Mouse (Mus musculus) bone marrow, adult 2 months (tissue): ENCODE measurements around the gene Dock3. TPM values are rescaled to one million over a fixed set of nuclear protein-coding genes. Genes with fewer than 3 reads are reported as not detected.
"Not testable (repeated sequence)": the region's sequence is repeated elsewhere in the genome, so short reads cannot be mapped to it uniquely, and the experiment has no call there.

ENCODE experiments used
- H3K27ac ChIP-seq: fragments of 200-500 bp; 2 replicates; pipeline ENCODE4 v1.5.1; 2012; ENCODE audit warnings: low read depth, mild to moderate bottlenecking, control low read depth, inconsistent platforms, low read length; ENCODE audit not compliant: control insufficient read depth, poor library complexity, insufficient read depth
- H3K4me1 ChIP-seq: fragments of 200-500 bp; 2 replicates; pipeline ENCODE4 v1.6.1; 2011; ENCODE audit warnings: low read length; ENCODE audit not compliant: control insufficient read depth, insufficient read depth
- H3K4me3 ChIP-seq: fragments of 200-500 bp; replicated peaks from 2 replicates; pipeline ENCODE3; 2011; ENCODE audit warnings: mild to moderate bottlenecking, low read depth, low read length, control low read depth; ENCODE audit not compliant: control insufficient read depth
- CTCF ChIP-seq: fragments of 200-500 bp; IDR thresholded peaks from 2 replicates; pipeline ENCODE4 v1.5.1; 2011; ENCODE audit warnings: low read length, control low read depth; ENCODE audit not compliant: control insufficient read depth, insufficient read depth
- POLR2A ChIP-seq: fragments of 200-500 bp; IDR thresholded peaks from 2 replicates; pipeline ENCODE4 v1.6.1; 2011; ENCODE audit warnings: low read depth, mild to moderate bottlenecking, control low read depth, low read length, borderline replicate concordance; ENCODE audit not compliant: control insufficient read depth
- WGBS: fragments of 180-500 bp; shearing (Covaris S2); methylation state at CpG from one replicate; pipeline ENCODE4 v1.1.7; 2018; 5-methylcytosine and 5-hydroxymethylcytosine counted together
- polyA plus RNA-seq: library from polyadenylated mRNA; stranded (reverse); fragments of >200 nt; gene quantifications from 2 replicates; pipeline ENCODE4 v1.2.4, GENCODE M21; 2011; ENCODE audit warnings: low replicate concordance; ENCODE audit not compliant: missing spikeins, insufficient read depth, insufficient read length

Gene Dock3
- polyA plus RNA-seq, 1 experiment, result not detected

DNA sequence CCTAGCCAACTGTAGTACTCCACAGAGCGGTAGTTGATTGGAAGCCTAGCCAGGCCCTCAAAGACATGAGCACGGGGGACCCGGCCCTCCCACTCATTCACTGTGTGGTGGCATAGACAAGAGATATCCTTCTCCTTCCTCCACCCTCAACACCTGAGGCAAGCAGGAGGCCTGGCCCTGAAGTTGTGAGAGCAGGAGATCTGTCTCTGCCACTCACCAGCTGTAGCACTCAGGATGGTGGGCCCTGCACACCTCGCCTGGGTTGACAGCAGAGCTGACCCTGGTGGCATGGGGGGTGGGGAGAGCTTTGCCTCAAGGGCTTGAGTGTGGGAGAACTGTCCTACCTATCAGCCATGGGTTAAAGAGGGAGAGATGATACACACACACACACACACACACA lies 65.9 kb downstream of the Dock3 start:
- no peak overlapping the region for H3K27ac ChIP-seq
- 83% methylated on average over 4 of the region's 4 CpGs for WGBS
- TF ChIP-seq CTCF (no peak), POLR2A (no peak)
- no peak overlapping the region for H3K4me3 ChIP-seq
- no peaks in the 10 kb centered on the region for H3K4me1 ChIP-seq

DNA sequence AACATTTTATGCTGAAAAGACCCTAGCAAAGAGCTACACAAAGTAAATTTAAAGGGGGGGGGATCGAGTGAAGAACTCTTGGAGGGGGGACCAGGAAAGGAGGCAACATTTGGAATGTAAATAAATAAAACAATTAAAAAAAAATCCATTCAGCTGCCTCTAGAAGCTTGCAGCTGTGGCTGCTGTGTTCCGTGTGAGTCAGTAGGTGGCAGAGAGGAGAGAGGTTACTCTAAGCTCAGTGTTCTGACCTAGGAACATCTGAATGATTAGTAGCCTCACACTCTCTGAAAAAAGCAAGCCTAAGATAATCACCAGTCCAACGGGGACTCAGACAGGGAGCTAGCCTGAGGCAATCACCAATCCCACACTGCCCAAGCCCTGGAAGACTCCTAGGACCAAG lies 66.9 kb downstream of the Dock3 start:
- Histone ChIP-seq H3K4me3 (no peak overlapping the region), H3K4me1 (no peaks in the 10 kb centered on the region), H3K27ac (no peak overlapping the region)
- no peak for TF ChIP-seq CTCF
- TF ChIP-seq POLR2A, result no peak
- WGBS, result 11% methylated on average over 3 of the region's 3 CpGs

DNA sequence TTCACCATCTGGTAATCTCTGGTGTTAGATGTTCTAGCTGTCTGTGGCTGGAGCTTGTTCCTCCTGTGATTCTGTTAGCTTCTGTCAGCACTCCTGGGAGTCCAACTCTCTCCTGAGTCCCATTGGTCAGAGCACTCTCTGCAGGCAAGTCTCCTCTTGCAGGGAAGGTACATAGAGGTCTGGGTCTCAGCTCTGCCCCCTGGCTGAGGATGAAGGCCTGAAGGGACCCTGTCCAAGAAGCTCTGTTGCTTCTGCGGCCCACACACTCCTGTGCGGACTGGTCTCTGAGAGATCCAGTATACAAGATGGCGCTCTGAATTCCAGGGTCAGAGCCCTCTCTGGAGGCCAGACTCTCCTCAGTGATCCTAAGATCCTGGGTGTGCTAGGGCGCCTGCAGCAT lies 75.3 kb downstream of the Dock3 start:
- not testable (repeated sequence) for H3K27ac ChIP-seq, H3K4me1 ChIP-seq, H3K4me3 ChIP-seq
- 81% methylated on average over 4 of the region's 4 CpGs for WGBS

DNA sequence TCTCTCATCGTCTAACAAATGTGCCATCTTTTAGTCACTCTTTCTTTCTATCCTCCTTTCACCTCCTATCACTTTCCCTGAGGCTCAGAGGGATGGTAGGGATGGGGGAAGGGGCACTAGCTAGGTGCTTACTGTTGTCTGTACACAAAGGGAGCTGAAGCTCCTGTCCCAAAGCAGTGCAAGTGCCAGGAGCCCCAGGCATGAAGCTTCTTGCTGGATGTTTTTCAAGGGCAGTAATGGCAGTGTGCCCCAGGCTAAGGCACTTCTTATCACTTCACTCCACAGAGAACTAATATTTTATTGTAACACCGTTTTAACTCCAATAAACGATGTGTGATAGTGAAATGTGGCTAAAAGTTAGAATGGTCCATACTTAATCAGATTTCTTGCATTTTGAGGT lies 118.9 kb downstream of the Dock3 start:
- TF ChIP-seq POLR2A (no peak), CTCF (no peak)
- 57% methylated on average over 3 of the region's 3 CpGs for WGBS

DNA sequence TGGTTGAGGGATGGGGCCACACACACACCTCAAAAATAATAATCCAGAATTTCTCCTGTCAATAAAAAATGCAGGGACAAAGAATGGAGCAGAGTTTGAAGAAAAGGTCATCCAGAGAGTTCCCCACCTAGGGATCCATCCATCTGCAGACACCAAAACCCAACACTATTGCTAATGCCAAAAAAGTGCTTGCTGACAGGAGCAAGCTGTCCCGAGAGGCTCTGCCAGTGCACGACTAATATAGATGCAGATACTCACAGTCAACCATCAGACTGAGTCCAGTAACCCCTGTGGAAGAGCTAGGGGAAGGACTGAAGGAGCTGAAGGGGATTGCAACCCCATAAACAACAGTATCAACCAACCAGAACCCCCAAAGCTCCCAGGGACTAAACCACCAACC lies 119.7 kb downstream of the Dock3 start:
- TF ChIP-seq POLR2A (no peak), CTCF (no peak)
- H3K27ac ChIP-seq, result no peak overlapping the region

More for the DNA sequence above, 118.9 kb downstream of the Dock3 start:
- H3K4me3 ChIP-seq, result no peak overlapping the region
- no peaks in the 10 kb centered on the region for H3K4me1 ChIP-seq
- no peak overlapping the region for H3K27ac ChIP-seq

DNA sequence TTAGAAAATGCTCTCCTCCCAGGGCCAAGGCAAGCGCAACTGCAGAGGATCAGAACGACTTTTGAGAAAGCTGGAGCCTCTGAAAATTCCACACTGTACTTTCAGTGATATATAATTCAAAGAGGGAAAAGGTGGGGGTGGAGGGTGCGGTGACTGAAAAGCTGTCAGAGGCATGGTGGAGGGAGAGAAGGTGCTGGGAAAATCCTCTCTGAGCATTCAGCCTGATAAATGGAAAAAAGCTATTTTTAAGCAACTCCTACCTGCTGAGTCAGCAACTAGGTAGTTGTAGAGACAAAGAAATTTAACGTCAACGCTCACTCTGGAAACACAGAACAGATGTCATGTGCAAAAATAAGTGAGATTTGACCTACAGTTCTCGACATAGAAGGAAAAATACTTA lies 132.2 kb downstream of the Dock3 start:
- H3K27ac ChIP-seq, result no peak overlapping the region
- no peak for TF ChIP-seq CTCF
- H3K4me3 ChIP-seq, result no peak overlapping the region
- WGBS, result 69% methylated on average over 6 of the region's 6 CpGs
- H3K4me1 ChIP-seq, result no peaks in the 10 kb centered on the region

More for the DNA sequence above, 119.7 kb downstream of the Dock3 start:
- no peak overlapping the region for H3K4me3 ChIP-seq
- H3K4me1 ChIP-seq, result no peaks in the 10 kb centered on the region
- 59% methylated on average over 2 of the region's 2 CpGs for WGBS

DNA sequence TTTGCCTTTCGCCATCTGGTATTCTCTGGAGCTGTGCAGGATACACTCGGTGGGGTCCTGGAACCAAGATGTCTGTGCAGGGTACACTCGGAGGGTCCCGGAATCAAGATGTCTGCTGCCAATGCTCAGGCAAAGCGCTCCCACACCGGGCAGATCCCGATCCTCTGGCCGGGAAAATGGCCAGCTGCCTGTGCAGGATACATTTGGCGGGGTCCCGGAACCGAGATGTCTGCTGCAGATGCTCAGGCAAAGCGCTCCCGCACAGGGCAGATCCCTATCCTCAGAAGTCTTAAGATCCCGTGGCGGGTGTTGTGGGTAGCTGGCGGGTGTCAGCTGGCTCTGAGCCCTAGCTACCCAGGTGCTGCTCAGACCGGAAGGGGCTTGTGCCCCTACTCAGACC lies 142.3 kb downstream of the Dock3 start:
- not testable (repeated sequence) for H3K4me1 ChIP-seq, H3K27ac ChIP-seq, H3K4me3 ChIP-seq
- 66% methylated on average over 17 of the region's 17 CpGs for WGBS

DNA sequence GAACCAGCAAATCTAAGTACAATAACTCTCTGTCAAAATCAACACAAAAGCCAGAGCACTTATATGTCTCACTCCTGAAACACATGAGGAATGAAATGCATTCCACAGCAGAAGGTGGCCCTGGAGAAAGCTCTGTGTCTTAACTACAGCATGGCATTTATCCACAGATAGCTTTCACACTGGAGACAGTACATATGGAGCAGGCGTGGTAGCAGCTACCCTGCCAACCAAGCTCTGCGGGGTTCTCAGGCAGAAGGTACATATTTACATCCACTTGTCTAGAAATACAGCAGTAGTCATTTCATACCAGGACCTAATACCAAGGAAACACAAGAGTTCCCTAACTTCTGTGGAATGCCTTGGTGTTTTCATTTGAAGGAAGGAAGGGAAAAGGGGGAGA lies 144.2 kb downstream of the Dock3 start:
- WGBS, result 84% methylated on average over 2 of the region's 2 CpGs
- Histone ChIP-seq H3K27ac (no peak overlapping the region), H3K4me3 (no peak overlapping the region), H3K4me1 (no peaks in the 10 kb centered on the region)
- TF ChIP-seq CTCF (no peak), POLR2A (no peak)

DNA sequence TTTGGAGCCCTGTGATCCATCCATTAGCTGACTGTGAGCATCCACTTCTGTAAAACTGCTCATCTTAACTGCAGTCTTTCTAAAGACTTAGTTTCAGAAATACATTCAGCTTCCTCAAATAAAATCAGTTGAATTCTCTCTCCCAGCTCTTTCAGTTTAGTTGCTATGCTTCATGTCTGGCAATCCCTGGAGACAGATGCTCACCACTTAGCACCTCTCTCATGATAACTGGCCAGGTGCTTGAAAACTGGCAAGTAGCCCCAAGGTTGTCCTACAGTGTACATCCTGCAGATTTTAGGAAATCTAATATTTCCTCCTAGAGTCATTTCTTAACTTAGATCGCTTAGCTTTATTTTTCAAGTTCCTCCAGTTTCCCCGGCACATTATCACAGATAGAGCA lies 193.8 kb downstream of the Dock3 start:
- H3K4me3 ChIP-seq, result no peak overlapping the region
- TF ChIP-seq CTCF (no peak), POLR2A (no peak)
- no peaks in the 10 kb centered on the region for H3K4me1 ChIP-seq
- no peak overlapping the region for H3K27ac ChIP-seq
- 78% methylated on average over 2 of the region's 2 CpGs for WGBS

DNA sequence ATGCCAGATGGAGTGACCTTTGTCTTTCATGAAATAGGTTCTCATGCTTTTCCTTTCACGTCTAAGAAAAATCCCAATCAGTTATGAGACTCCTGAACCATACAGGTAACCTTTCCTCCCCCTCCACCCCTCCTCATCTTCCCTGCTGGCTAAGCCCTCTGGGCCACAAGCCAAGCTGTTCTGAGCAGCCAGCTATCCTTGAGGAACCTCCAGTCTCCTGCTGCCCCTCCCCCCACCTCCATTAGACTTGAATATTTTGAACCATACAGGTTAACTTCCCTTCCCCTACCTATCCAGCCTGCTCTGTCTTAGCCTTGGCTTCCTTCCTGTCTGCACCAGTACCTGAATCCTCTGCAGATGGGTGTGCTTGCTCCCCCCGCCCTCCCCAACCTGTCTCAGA lies 204.1 kb downstream of the Dock3 start:
- 58% methylated on average over 2 of the region's 2 CpGs for WGBS
- Histone ChIP-seq H3K27ac (no peak overlapping the region), H3K4me1 (no peaks in the 10 kb centered on the region), H3K4me3 (no peak overlapping the region)
- TF ChIP-seq CTCF, result no peak
- TF ChIP-seq POLR2A, result no peak
